Mouse (Mus musculus): ENCODE data around the gene Tmem189.

The Tmem189 gene

GRCm38 (mm10) chr2:167597492-167598186 is 92.0 kb downstream of the Tmem189 start:
- no peak for DNase-seq (ENCODE audit: extremely low read depth, insufficient read length, low spot score)

- DNase-seq (ENCODE audit: extremely low read depth, insufficient read length, low spot score), result no peak
Measured at GRCm38 (mm10) chr2:167596726-167597491, 92.7 kb downstream of the Tmem189 start.

GRCm38 (mm10) chr2:167596262-167596661 is 93.4 kb downstream of the Tmem189 start:
- no peak for DNase-seq (ENCODE audit: extremely low read depth, insufficient read length, low spot score)

GRCm38 (mm10) chr2:167595761-167596171 is 93.9 kb downstream of the Tmem189 start:
- peak; percentile 80 for DNase-seq (ENCODE audit: extremely low read depth, insufficient read length, low spot score)

GRCm38 (mm10) chr2:167594444-167594934 is 95.1 kb downstream of the Tmem189 start:
- peak; percentile 92 for DNase-seq (ENCODE audit: extremely low read depth, insufficient read length, low spot score)

- DNase-seq (ENCODE audit: extremely low read depth, insufficient read length, low spot score), result no peak
Measured at GRCm38 (mm10) chr2:167593551-167594250, 95.9 kb downstream of the Tmem189 start.

Data from 3134 (cell line).